Mouse (Mus musculus) left cerebral cortex, postnatal 36 days (tissue): ENCODE measurements around the gene Prkacb. TPM values are rescaled to one million over a fixed set of nuclear protein-coding genes. Genes with fewer than 3 reads are reported as not detected.

Experiments used
- DNase-seq, 2 experiments: peaks; one replicate each; pipeline ENCODE4 v3.0.0; 2021 to 2022; ENCODE audit warnings: low spot score in 2 of 2, mixed read lengths in 1 of 2
- intact Hi-C: fragments of 180-260 bp; cut with DNase I; formaldehyde crosslinking; loops from one replicate; pipeline ENCODE4 v1.15.1; 2025
- total RNA-seq, 2 experiments: library from RNA; stranded (reverse); gene quantifications; 2 replicates each; pipeline ENCODE4 v1.2.3; 2021

The Prkacb gene
- total RNA-seq, result 100 to 1,000 TPM; 428 to 477 TPM

DNA sequence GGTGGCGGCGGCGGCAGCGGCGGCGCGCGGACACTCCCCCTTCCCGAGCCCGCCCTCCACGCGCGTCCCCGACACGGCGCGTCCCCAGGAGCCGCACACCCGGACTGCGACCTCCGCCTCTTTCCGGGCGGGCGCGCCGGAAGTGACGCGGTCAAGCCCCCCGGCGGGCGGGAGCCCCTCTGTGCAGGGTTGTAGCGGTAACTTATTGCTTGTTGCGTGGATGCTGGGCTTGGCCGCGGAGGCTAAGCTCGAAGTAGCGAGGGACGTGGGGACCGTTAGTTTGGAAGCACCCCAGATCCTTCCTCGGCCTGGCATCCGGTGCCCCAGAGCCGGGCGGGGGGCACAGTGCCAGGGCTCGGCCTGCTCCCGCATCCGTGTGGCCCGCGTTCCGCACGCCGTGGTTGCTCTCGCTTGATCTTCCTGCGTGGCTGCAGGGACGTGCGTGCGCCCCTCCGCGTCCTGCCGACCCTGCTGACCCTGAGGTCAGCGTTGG is at the start of gene Prkacb:
Gene Prkacb (minus strand): TSS at position 90 of the 493 bp plus-strand sequence.
- DNase-seq, result peak; percentile 91 to 94
- intact Hi-C loops, result loop anchor here (2.0 to 5.0 kb wide), 2 partner anchors 40 to 104 kb away; partner anchors contain the start of gene Ttll7

DNA sequence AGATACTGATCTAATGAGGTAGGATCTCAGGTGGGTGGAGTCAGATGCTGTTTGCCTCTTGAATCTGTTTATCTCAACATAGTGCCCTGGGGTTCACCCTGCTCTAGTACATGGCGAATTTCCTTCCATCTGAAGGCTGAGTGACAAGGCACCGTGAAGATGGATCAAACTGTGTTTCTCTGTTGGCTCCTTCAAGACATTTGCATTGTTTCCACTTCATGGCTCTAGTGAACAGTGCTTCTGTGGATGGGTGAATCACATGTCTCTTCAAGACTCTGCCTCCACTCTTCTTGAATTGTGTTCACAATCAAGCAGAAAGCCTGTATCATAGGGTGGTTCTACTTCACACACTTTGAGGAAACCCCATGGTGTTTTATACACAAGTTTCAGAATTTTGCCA is 47.5 kb upstream of the Prkacb start:
- no peak for DNase-seq
- intact Hi-C loops, result no loop called here

- intact Hi-C loops, result no loop called here
- no peak for DNase-seq
These were observed 44.6 kb upstream of the Prkacb start for GRCm38 (mm10) chr3:146857373-146857772.

- intact Hi-C loops, result loop anchor here (5.0 kb wide), 1 partner anchor 38 kb away; no protein-coding TSS in a partner anchor
- no peak for DNase-seq
These were observed 41.8 kb upstream of the Prkacb start for GRCm38 (mm10) chr3:146854473-146855087.

DNA sequence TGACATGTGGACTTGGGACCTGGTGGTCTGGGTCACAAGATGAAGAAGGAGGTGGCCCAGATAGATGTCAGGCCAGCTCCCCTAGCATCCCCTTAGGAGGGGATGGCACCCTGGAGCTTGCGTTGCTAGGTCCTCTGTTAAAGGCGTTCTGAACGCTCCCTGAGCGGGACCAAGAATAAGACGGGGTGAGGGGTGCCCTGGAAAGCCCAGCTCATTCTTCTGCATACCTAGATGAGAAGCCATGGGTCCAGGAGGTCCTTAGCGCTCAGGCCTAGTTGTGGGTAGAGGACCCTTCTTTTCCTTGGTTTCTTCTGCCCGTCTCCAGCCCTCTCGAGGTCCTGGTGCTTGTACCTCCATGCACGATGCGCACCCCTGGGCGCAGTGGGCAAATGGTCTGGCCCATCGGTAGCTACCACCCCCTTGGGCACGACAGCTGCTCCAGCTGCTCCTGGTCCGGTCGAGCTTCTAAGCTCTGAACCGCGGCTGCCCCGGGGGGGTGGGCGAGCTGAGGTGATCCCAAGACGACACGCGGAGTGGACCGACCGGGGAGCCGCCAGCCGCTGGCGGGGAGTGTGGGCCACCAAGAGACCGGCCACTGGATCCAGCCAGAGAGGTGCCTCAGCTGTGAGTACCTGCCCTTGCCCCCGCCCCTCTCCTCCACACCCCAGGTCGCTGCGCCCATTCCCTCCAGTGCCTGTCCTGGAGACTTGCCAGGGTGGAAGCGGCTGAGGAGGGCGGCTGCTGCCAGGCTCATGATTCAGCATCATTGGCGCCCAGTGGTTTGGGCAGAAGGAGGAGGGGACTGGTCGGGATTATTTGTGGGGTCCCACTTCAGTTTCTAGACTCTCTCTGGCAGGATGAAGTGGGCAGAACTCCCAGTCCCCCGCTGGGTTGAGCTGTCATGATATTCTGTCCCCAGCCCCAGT is 39.4 kb upstream of the Prkacb start, which contains the start of gene Ttll7:
Gene Ttll7 (plus strand): TSS at position 402 of the 926 bp plus-strand sequence.
- intact Hi-C loops, result loop anchor here (2.0 to 5.0 kb wide), 2 partner anchors 39 to 40 kb away; partner anchors contain the start of gene Prkacb
- peak; percentile 89 for DNase-seq

- no peak for DNase-seq
- intact Hi-C loops, result no loop called here
These were observed 36.6 kb upstream of the Prkacb start for GRCm38 (mm10) chr3:146849360-146849759.

GRCm38 (mm10) chr3:146848112-146848511 is 35.3 kb upstream of the Prkacb start:
- no peak for DNase-seq
- intact Hi-C loops, result no loop called here

DNA sequence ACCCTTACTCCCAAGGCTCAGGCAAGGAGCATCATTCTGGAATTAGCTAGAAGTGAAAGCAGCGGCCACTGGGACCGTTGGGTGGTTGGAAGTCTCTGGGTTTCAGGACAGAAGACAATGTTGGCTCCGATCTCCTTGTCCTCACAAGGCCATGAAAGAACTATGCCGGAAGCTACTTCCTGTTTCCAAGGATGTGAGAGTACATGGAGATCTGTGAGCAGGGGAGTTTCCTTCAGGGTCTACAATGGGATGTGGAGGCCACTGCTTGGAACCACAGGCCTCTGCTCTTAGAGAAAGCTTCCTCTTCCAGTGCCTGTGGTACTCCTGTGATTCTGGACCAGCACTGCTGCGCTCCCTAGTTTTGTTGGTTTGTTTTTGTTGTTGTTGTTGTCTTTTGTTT is 33.4 kb upstream of the Prkacb start:
- no peak for DNase-seq
- intact Hi-C loops, result no loop called here

DNA sequence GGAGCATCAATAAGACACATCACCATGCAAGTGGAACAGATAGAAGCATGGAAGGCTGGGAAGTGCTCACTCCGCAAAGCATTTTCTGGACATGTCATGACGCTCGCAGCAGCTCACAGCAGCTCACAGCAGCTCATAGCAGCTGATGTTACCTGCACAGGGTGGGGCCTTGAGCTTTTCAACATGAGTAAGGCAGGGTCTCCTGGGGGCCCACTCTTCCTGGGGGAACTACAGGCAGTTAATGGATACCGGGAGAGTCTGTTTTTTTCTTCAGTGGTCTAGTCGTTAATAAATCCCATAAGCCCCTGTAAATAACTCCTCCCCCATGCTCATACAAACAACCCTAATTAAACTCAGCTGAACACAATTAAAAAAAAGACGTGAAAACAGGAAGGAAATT is 30.7 kb upstream of the Prkacb start:
- intact Hi-C loops, result no loop called here
- no peak for DNase-seq

DNA sequence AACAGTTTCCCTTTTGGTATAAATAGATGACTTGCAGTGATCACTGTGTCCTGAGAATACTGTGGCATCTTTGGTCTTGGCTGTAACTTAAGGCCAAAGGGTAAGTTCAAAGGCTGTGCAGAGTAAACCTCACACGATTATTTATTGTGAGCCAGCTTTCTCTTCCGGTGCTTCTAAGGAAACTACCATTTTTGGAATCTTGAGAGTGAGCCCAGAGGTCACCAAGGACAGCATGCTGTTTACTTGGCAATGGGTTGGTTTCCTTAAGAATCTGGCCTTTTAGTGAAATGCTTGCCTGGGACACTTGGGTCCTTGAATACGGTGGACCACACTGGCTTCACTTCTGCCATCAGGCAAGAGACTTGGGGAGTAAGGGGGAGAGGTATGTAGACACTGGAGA is 30.0 kb upstream of the Prkacb start:
- intact Hi-C loops, result no loop called here
- DNase-seq, result no peak

GRCm38 (mm10) chr3:146820718-146821117 is 7.9 kb upstream of the Prkacb start:
- intact Hi-C loops, result no loop called here

GRCm38 (mm10) chr3:146813624-146814023 is 834 bp upstream of the Prkacb start:
- intact Hi-C loops, result loop anchor here (2.0 to 5.0 kb wide), 2 partner anchors 39 to 104 kb away; partner anchors contain the start of gene Ttll7
- DNase-seq, result no peak

More at GRCm38 (mm10) chr3:146820718-146821117, 7.9 kb upstream of the Prkacb start:
- DNase-seq, result no peak

DNA sequence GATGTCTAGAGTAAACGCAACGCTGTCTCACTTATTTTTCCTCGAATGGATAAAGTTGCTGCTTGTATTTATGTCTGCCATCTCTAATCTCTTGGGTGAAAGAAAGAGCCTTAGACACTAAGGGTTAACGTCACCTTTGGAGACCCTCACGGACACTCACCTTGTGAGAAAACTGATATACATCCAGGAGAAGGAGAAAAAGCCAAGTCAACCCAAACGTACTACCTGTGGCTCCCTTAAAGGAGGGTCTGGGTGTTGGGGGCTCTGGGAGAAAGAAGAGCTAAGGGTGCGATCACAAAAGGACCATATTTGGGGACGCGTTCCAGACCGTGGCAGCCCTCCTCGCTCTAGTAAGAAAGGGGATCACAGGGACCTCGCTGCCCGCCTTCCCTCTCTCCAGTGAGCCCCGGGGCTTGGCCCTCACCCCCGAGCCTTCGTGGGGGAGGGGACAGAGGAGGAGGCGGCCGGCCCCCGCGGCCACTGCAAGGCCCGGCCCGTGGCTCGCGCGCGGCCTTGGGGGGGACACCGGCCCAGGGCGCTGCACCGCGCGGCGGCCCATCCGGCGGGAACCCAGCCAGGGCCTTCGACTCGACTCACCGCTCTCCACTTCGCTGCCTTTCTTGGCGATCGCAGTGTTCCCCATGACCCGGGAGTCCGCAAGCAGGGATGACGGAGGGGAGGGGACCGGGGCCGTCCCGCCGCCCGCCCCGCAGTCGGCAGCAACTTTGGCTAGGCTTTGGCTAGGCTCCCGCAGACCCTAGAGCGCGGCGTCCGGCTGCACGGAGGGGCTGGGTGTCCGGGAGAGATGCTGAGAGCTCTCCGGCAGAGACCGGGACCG is 530 bp downstream of the Prkacb start:
- DNase-seq, result no peak
- intact Hi-C loops, result loop anchor here (2.0 to 5.0 kb wide), 2 partner anchors 41 to 105 kb away; partner anchors contain the start of gene Ttll7

DNA sequence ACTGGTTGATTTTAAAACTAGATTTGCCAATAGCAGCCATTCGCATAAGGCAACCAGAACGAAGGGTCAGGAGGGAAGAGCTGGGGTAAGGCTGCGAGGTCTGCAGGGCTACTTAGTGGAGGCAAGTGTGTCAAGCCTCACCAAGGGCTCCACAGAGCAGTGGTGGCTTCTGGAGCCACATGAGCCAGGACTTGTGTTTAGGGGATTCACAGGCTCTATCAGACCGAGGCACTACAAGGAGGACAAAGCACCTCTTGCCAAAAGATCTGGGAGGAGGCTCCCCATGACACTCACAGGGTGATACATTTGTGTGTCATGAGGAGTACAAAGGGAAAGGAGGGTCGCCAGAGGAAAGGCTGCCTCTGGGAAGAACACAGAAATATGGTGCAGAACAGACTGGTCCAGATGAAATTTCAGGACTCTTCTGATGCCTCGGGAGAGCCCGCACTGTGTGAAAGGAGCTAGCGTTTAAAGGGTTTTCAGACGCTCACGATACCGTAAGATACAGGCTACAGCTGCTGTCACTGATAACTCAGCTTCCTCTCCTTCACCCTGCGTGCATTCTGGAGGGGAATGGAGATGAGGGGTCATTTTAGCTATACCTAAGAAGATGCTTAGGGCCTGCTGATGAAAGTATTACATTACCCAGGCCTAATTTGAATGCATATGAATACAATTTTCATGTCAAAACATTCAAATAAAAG is 19.1 kb downstream of the Prkacb start:
- intact Hi-C loops, result loop anchor here (2.0 to 10.0 kb wide), 2 partner anchors 121 to 151 kb away; no protein-coding TSS in a partner anchor
- no peak for DNase-seq

DNA sequence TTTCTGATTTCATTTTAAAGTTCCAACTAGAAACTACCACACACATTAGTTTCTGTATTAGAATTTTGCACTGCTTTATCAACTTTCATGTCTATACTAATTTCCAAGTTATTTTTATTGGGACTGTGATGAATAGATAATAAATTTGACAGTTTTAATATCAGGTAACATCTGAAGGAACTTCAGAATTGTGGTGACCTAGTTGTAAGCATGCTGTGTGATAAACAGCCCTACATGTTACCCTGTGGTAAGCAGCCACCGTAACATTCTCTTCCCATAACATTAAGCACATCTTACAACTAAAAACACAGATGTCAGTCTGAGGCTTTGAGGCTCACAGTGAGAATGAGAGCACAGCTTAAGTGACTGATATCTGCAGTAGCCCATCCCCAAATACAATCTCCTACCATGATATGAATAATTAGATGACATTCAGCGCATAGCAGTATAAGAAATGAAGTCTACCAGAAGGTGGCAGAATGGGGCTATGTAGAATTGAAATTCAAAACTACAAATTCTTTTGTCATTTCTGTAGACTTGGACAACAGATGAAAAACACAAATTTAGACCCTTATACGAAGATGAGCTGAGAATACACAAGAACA is 20.5 kb downstream of the Prkacb start:
- intact Hi-C loops, result loop anchor here (2.0 to 10.0 kb wide), 2 partner anchors 123 to 153 kb away; no protein-coding TSS in a partner anchor
- DNase-seq, result no peak

DNA sequence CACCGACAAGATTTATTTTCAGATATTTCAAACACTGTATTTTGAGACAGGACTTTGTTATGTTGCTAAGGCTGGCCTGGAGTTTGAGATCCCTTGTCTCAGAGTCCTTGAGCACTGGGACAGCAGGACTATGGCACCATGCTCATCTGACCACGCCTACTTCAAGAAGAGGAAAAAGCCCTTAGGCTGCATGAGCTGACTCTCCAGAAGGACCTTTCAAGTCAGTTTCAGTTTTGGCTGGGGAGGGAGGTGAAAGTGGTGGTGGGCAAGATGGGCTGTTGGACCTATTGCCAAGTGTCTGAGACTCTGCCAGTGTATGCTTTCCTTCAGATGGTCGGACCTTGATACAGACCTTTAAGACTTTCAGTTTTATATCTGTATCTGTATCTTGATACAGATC is 28.6 kb downstream of the Prkacb start:
- intact Hi-C loops, result loop anchor here (5.0 kb wide), 3 partner anchors 262 to 597 kb away; partner anchors contain the start of gene Rpf1
- no peak for DNase-seq

DNA sequence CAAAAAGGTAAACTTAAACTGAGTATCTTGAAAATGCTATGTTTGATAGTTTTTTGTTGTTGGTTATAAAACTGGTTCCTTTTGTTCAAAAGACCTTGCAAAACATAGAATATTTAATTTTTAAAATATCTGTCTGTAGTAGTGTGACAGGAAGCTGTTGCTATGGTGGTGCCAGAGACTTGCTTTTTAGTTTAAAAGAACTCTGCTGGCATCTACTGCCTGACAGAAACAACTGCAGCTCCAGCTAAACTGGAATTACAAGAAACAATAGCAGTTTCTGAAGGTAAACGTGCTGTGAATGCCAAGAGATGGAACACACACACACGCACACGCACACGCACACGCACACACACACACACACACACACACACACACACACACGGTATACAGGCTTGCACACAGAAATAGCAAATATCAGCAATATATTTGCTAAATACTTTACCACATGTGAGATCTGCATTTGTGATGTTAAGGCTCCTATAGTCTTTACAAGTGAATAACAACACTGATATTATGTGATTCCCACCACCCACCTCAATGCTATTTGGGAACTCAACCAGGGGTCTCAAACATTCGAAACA is 29.1 kb downstream of the Prkacb start:
- DNase-seq, result no peak
- intact Hi-C loops, result loop anchor here (2.0 to 5.0 kb wide), 4 partner anchors 261 to 596 kb away; partner anchors contain the start of gene Rpf1

DNA sequence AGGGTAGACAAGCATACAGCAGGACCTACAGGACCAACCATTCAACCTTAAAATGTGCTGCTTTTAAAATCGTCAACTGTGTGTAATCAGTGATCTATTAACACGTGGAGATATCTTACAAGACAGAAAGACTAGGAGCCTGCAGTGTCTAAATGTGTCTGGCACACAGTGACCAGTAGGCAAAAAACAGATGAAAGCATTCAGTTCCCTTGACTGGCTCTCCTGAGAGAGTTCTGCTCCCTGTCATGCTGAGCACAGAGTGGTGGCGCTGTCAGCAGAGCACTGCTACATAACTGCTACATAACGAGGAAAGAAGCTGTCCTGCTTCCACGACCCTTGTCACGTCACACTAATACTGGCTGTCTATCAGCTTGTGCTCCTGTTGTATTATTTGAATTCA is 30.2 kb downstream of the Prkacb start:
- DNase-seq, result no peak
- intact Hi-C loops, result loop anchor here (2.0 to 5.0 kb wide), 4 partner anchors 260 to 595 kb away; partner anchors contain the start of gene Rpf1
